Mouse (Mus musculus): Measurements from ENCODE around the gene Trdmt1. TPM values are rescaled to one million over a fixed set of nuclear protein-coding genes. Genes with fewer than 3 reads are reported as not detected.

Gene Trdmt1
- polyA plus RNA-seq, 1 experiment: 3.0 TPM

- Histone ChIP-seq H3K27ac (ENCODE audit: control insufficient read depth, insufficient read depth, low read length) (no peak overlapping the region), H3K4me3 (ENCODE audit: control insufficient read depth, insufficient read depth, low read length) (no peak overlapping the region), H3K36me3 (ENCODE audit: control insufficient read depth, insufficient read depth, low read length) (no peaks in the 10 kb centered on the region), H3K4me1 (replicated peaks; ENCODE audit: control insufficient read depth, insufficient read depth, low read length) (no peaks in the 10 kb centered on the region), H3K27me3 (ENCODE audit: control insufficient read depth, insufficient read depth, low read length) (no peaks in the 10 kb centered on the region)
- WGBS: over 99% methylated on average over 3 of the region's 3 CpGs
- no peak for DNase-seq
- TF ChIP-seq POLR2A (IDR thresholded peaks at IDR 0.05; ENCODE audit: control insufficient read depth, extremely low read depth, insufficient read depth, low read length, poor library complexity): no peak
- no peak for TF ChIP-seq CTCF (IDR thresholded peaks at IDR 0.05; ENCODE audit: borderline replicate concordance, control insufficient read depth, extremely low read depth, insufficient read depth, low read length, poor library complexity)
Observed at GRCm38 (mm10) chr2:13529253-13529933, 15.1 kb downstream of the Trdmt1 start.

GRCm38 (mm10) chr2:13527531-13527930, 16.9 kb downstream of the Trdmt1 start:
- no peaks in the 10 kb centered on the region for H3K27me3 ChIP-seq (ENCODE audit: control insufficient read depth, insufficient read depth, low read length)
- H3K4me1 ChIP-seq (replicated peaks; ENCODE audit: control insufficient read depth, insufficient read depth, low read length): no peaks in the 10 kb centered on the region
- no peak overlapping the region for H3K4me3 ChIP-seq (ENCODE audit: control insufficient read depth, insufficient read depth, low read length)
- no peak overlapping the region for H3K27ac ChIP-seq (ENCODE audit: control insufficient read depth, insufficient read depth, low read length)
- no peaks in the 10 kb centered on the region for H3K36me3 ChIP-seq (ENCODE audit: control insufficient read depth, insufficient read depth, low read length)
- no peak for DNase-seq
- TF ChIP-seq CTCF (IDR thresholded peaks at IDR 0.05; ENCODE audit: borderline replicate concordance, control insufficient read depth, extremely low read depth, insufficient read depth, low read length, poor library complexity) (no peak), POLR2A (IDR thresholded peaks at IDR 0.05; ENCODE audit: control insufficient read depth, extremely low read depth, insufficient read depth, low read length, poor library complexity) (no peak)
- WGBS: 91% methylated on average over 4 of the region's 4 CpGs

DNA sequence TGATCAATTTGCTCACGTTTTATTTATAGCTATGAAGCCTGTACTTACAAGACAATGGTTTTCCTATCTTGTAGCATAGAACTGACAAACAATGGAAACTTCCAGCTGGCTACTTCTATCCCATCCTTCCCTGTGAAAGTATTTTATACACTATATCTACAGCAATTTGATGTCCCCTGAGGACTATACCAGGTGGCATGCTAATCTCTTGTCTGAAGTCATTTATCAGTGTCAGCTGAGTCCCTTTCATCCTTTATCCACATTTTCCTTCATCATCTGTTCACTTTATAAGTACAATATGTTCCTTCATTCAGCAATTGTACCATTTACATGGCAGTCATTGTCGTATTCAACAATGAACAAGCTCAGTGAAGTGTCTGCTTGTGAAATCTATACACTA, 17.3 kb downstream of the Trdmt1 start:
- H3K27ac ChIP-seq (ENCODE audit: control insufficient read depth, insufficient read depth, low read length): no peak overlapping the region
- no peak for TF ChIP-seq POLR2A (IDR thresholded peaks at IDR 0.05; ENCODE audit: control insufficient read depth, extremely low read depth, insufficient read depth, low read length, poor library complexity)
- TF ChIP-seq CTCF (IDR thresholded peaks at IDR 0.05; ENCODE audit: borderline replicate concordance, control insufficient read depth, extremely low read depth, insufficient read depth, low read length, poor library complexity): no peak
- no peak overlapping the region for H3K4me3 ChIP-seq (ENCODE audit: control insufficient read depth, insufficient read depth, low read length)
- no peaks in the 10 kb centered on the region for H3K36me3 ChIP-seq (ENCODE audit: control insufficient read depth, insufficient read depth, low read length)
- no peaks in the 10 kb centered on the region for H3K27me3 ChIP-seq (ENCODE audit: control insufficient read depth, insufficient read depth, low read length)
- no peak for DNase-seq
- 88% methylated on average over 2 of the region's 2 CpGs for WGBS
- H3K4me1 ChIP-seq (replicated peaks; ENCODE audit: control insufficient read depth, insufficient read depth, low read length): no peaks in the 10 kb centered on the region

GRCm38 (mm10) chr2:13526205-13526604, 18.3 kb downstream of the Trdmt1 start:
- no peaks in the 10 kb centered on the region for H3K36me3 ChIP-seq (ENCODE audit: control insufficient read depth, insufficient read depth, low read length)
- no peak overlapping the region for H3K4me3 ChIP-seq (ENCODE audit: control insufficient read depth, insufficient read depth, low read length)
- H3K4me1 ChIP-seq (replicated peaks; ENCODE audit: control insufficient read depth, insufficient read depth, low read length): no peaks in the 10 kb centered on the region
- no peak for DNase-seq
- H3K27ac ChIP-seq (ENCODE audit: control insufficient read depth, insufficient read depth, low read length): no peak overlapping the region
- 95% methylated on average over 2 of the region's 2 CpGs for WGBS
- TF ChIP-seq CTCF (IDR thresholded peaks at IDR 0.05; ENCODE audit: borderline replicate concordance, control insufficient read depth, extremely low read depth, insufficient read depth, low read length, poor library complexity): no peak
- TF ChIP-seq POLR2A (IDR thresholded peaks at IDR 0.05; ENCODE audit: control insufficient read depth, extremely low read depth, insufficient read depth, low read length, poor library complexity): no peak
- no peaks in the 10 kb centered on the region for H3K27me3 ChIP-seq (ENCODE audit: control insufficient read depth, insufficient read depth, low read length)

DNA sequence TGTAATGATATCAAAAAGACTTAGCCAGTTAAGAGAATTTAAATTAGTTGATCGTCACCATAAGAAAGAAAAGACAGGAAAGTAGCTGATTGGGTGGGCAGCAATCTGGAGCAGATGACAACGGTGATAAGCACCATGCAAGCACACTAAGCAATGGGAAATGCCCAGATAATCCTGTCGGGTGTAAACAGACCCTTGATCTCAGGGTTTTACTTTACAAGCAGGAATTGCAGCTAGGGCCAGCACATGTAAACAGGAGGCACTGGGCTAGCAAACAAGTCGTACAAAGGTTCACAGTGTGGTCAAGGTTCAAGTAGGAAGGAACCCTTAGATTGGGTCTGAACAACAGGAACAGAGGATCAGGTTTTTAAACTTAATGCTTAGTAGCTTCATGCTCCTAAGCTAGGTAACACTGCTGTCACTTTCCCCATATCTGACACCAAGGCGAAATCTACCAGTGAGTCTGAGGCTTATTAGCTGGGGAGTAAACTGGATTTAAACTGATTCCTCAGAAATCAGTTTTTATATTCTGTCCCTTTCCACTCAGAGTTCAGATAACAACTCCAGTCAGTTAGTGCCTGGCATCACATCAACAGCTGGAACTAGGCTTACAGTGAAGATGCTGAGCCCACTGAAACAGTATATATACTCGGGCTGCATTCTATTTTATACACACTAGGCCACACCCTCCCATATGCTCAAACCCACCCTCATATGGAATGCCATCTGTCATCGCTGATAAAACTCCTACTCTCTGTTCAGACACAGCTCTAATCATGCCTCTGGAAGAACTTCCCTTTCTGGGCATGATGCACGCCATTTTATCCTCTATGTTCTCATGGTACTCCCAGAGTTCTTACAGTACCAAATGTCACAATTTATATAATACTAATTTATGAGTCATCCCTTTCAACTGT, 20.7 kb downstream of the Trdmt1 start:
- no peaks in the 10 kb centered on the region for H3K27me3 ChIP-seq (ENCODE audit: control insufficient read depth, insufficient read depth, low read length)
- no peak overlapping the region for H3K4me3 ChIP-seq (ENCODE audit: control insufficient read depth, insufficient read depth, low read length)
- no peak for DNase-seq
- H3K36me3 ChIP-seq (ENCODE audit: control insufficient read depth, insufficient read depth, low read length): peaks cover 5% of the 10 kb centered on the region; the same call in 1 of the 2 replicates
- no peak overlapping the region for H3K27ac ChIP-seq (ENCODE audit: control insufficient read depth, insufficient read depth, low read length)
- H3K4me1 ChIP-seq (replicated peaks; ENCODE audit: control insufficient read depth, insufficient read depth, low read length): no peaks in the 10 kb centered on the region
- 94% methylated on average over 8 of the region's 8 CpGs for WGBS
- TF ChIP-seq POLR2A (IDR thresholded peaks at IDR 0.05; ENCODE audit: control insufficient read depth, extremely low read depth, insufficient read depth, low read length, poor library complexity) (no peak), CTCF (IDR thresholded peaks at IDR 0.05; ENCODE audit: borderline replicate concordance, control insufficient read depth, extremely low read depth, insufficient read depth, low read length, poor library complexity) (no peak)

DNA sequence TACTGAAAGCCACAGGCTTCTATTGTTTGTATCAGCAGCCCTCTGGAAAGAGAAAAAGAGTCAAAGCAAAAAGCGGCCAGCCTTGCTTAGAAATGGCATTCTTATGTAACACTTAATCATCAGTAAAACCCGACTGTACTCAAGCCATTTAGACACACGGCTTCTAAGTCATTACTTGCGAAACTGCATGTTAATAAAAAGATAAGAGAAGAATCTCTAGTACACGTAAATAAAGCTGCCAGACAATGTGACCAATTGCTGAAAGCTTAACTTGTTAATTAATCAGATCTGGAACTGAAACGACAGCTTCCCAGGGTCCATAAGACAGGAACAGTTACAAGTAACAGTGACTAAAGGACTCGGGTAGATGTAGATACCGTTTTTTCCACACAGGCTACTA, 22.4 kb downstream of the Trdmt1 start:
- WGBS: 94% methylated on average over 8 of the region's 8 CpGs
- Histone ChIP-seq H3K36me3 (ENCODE audit: control insufficient read depth, insufficient read depth, low read length) (peaks cover 5% of the 10 kb centered on the region; the same call in 1 of the 2 replicates), H3K27ac (ENCODE audit: control insufficient read depth, insufficient read depth, low read length) (no peak overlapping the region), H3K27me3 (ENCODE audit: control insufficient read depth, insufficient read depth, low read length) (no peaks in the 10 kb centered on the region), H3K4me3 (ENCODE audit: control insufficient read depth, insufficient read depth, low read length) (no peak overlapping the region), H3K4me1 (replicated peaks; ENCODE audit: control insufficient read depth, insufficient read depth, low read length) (no peaks in the 10 kb centered on the region)
- TF ChIP-seq CTCF (IDR thresholded peaks at IDR 0.05; ENCODE audit: borderline replicate concordance, control insufficient read depth, extremely low read depth, insufficient read depth, low read length, poor library complexity): no peak
- TF ChIP-seq POLR2A (IDR thresholded peaks at IDR 0.05; ENCODE audit: control insufficient read depth, extremely low read depth, insufficient read depth, low read length, poor library complexity): no peak
- no peak for DNase-seq
